Mouse (Mus musculus): ENCODE data around the gene Litaf.
"Not testable (repeated sequence)": the region's sequence is repeated elsewhere in the genome, so short reads cannot be mapped to it uniquely, and the experiment has no call there.

The Litaf gene

DNA sequence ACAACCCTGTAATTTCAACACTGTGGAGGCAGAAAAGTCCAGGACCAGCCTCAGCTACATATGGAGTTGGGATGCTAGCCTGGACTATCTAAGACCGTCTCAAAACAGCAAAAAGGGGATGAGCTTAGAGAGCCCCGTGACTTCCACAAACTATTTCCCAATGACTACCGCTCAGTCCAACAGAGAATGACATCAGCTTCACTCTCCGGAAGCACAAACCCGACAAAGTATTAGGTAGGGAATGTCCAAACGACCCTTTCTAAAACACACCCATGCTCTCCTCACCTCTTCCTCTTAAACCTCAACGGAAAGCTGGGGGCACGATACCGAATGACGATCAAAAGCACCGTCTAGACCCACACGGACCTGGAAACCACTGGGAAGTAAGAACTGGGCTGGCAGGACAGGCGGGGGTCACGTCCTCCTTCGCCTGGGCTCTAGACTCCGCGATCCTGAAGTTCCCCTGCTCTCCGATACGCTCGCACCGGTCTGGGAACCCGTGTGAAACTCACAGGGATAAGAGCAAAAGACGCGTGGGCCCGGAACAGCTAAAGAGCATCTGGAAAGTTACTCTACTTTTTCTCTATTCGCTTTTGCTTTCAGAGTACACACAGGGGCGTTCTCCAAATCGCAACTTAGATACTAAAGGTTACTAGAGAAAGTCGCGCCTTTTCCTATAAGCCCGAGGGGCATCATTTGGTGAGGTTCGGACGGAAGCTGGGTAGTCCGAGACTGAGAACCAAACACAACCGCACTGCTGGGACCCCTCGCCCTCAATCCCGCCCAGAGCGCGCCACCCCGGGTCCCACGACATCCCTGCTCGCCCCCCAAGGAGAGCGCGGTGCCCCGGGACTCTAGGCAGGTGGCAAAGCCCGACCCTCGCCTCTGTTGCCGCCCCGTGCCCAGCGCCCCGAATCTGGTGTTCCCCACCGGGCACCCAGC is 73.6 kb downstream of the Litaf start:
- peak; percentile 68 for DNase-seq (ENCODE audit: low read depth, low spot score)

GRCm38 (mm10) chr16:10991737-10992089 is 74.2 kb downstream of the Litaf start:
- no peak for DNase-seq (ENCODE audit: low read depth, low spot score)

DNA sequence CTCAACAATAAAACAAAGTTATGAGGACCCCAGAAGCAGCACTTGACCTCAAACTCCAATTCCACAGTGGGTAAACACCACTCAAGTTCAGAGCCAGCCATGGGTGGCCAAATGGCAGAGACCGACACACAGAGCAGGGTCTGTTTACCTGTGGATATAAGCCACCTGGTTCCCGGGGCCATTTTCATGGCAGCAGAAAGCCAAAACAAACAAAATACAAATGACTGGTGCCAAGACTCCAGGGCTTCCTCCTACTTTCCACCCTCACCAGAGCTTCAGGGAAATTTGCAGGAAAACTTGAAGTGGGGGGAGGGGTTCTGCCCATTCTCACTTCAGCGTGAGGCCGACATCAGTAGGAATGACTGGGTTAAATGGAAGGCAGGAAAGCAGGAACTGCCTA is 75.2 kb downstream of the Litaf start:
- DNase-seq (ENCODE audit: low read depth, low spot score), result no peak

DNA sequence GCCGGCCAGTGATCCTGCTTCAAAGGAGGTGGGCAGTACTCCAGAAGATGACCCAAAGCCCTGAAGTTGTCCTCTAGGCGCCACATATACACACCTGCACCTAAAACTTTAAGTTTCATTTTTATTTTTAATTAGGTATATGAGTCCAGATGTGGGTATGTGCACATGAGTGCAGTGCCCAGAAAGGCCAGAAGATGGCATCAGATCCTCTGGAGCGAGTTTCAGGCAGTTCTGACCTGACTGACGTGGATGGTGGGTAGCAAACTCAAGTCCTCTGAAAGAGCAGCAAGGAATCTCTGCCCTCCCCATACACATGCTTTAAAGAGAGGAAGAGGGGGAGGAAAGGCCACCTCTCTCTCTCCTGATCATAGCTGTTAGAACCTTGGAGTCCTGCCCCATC is 76.1 kb downstream of the Litaf start:
- DNase-seq (ENCODE audit: low read depth, low spot score), result no peak

GRCm38 (mm10) chr16:10989361-10989760 is 76.6 kb downstream of the Litaf start:
- no peak for DNase-seq (ENCODE audit: low read depth, low spot score)

DNA sequence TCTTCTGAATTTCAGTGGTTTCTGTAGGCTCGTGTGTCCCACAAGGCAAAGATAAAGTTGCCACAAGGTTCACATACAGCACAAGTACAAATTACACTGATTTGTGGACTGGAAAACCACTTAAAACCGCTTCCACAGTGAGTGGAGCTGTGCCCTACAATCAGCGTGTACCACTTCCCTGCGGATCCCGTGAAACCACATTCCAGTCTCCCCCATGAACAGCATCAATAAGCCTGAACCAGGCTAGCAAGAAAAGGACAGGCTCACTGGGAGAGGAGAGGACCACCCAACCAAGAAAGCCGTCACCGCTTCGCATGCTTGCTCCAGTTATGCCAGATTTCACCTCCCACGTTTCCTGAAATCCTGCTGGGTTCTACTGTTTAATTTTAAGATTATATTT is 77.7 kb downstream of the Litaf start:
- no peak for DNase-seq (ENCODE audit: low read depth, low spot score)

DNA sequence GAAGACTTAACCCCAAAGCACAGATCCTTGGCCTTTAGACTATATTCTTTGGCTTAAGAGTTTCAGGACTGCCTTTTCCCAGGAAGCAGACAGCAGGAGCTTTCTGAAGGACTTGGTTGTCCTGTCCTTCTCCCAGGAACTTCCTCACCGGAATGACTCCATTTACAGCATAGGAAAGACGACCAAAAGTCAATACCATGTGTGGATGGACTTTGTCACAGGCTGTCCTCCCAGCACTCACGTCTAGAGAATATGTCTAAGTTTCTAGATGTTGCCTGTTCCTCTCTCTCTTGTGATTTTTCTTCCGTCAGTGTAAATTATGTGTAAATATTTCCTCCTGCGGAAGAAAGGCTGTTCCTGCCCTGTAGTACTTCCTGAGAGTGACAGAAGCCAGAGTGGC is 81.4 kb downstream of the Litaf start:
- DNase-seq (ENCODE audit: low read depth, low spot score), result no peak

- DNase-seq (ENCODE audit: low read depth, low spot score), result no peak
These were observed 84.4 kb downstream of the Litaf start for GRCm38 (mm10) chr16:10981493-10982070.

DNA sequence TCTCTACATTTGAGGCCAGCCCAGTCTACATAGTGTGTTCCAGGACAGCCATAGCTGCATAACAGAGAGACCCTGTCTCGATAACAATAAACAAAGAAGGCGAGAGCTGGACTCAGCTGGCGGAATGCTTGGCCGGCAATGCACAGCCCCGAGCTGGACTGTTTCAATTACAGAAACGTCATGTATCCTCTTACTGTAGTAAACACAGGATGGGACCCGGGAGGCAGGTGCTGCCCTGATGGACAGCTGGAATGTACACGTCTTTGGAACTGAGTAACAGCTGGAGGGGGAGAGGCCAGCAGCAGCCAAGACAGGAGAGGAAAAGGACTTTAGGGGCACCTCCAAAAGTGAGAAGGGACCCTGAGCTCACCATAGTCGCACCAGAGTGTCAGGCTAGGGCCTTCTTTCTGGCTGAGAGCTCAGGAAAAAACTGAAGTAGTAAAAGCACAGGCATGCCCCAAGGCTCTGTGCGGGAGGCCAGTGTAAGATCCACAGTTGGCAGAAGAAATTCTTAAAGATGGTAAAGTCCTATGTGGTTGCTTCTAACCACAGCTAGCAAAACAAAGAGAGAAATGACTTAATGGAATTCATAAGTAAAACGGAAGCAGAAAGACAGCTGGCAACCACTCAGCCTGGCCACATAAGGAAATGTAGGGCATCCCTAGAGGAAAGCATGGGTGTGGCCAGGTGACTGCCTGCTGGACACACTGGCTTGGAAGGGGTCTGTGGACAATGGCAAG is 86.7 kb downstream of the Litaf start:
- DNase-seq (ENCODE audit: low read depth, low spot score), result peak; percentile 47

- no peak for DNase-seq (ENCODE audit: low read depth, low spot score)
These were observed 88.1 kb downstream of the Litaf start for GRCm38 (mm10) chr16:10977877-10978276.

DNA sequence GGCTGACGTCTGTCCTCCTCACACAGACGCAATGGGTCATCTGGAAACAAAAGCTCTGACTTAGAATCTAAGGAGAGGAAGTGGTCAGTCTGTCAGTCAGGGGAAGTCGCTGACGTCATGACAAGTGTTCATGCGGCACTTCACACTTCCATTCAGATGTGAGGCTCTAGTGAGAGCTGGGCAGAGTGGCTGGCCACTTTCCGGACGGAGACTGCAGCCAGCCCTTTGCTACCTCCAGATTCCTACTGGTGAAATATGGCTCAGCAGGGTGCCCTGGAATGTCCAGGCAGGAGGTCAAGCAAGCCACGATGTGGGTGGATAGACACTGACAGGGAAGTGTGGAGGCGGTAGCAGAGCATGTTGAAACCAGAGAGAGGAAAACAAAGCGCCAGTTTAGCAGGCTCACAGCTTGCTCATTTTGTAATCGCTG is 89.7 kb downstream of the Litaf start:
- DNase-seq (ENCODE audit: low read depth, low spot score), result peak; percentile 36

DNA sequence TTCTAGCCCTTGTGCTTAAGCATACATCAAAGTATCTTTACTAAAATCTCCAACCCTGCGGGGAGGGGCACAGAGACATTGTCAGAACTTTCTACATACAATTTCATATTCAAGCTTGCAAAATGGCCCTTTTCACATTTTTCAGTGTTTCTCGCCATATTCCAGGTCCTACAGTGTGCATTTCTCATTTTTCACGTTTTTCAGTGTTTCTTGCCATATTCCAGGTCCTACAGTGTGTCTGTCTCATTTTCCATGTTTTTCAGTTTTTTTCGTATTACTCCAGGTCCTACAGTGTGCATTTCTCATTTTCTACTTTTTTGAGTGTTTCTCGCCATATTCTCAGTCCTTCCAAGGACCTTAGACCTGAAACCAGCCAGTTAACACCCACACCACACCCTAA is 91.0 kb downstream of the Litaf start:
- DNase-seq (ENCODE audit: low read depth, low spot score), result peak; percentile 41

GRCm38 (mm10) chr16:10974037-10974446 is 91.9 kb downstream of the Litaf start:
- DNase-seq (ENCODE audit: low read depth, low spot score), result peak; percentile 13

DNA sequence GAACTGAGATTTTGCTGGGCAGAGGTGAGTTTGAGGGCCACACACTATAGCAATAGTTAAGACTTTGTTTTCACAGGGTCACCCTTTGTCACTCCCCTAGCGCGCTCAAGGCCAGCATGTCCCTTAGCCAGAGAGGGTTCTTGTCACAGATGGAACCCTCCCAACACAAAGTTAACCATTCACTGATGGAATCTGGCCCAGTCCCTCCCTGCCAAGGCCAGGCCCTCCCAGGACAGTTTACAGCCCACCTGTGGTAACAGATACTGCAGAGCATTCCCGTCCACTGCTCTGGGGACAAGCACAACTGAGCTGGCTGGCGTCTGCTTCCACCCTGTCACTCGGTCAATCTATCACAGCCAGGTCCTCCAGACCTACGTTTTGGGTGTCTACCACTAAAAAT is 93.7 kb downstream of the Litaf start:
- DNase-seq (ENCODE audit: low read depth, low spot score), result no peak

DNA sequence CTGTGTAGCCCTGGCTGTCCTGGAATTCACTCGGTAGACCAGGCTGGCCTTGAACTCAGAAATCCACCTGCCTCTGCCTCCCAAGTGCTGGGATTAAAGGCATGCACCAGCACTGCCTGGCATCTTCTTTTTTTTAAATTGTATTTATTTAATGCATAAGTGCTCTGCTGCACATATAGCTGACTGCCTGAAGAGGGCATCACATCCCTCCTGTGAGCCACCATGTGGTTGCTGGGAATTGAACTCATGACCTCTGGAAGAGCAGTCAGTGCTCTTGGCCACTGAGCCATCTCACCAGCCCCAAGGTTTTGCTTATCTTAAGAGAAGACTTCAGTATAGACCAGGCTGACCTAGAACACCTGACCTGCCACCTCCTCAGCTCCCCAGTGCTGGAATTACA is 96.0 kb downstream of the Litaf start:
- DNase-seq (ENCODE audit: low read depth, low spot score), result not testable (repeated sequence)

- no peak for DNase-seq (ENCODE audit: low read depth, low spot score)
These were observed 96.6 kb downstream of the Litaf start for GRCm38 (mm10) chr16:10969342-10969741.

GRCm38 (mm10) chr16:10968299-10968698 is 97.7 kb downstream of the Litaf start:
- DNase-seq (ENCODE audit: low read depth, low spot score), result no peak

DNA sequence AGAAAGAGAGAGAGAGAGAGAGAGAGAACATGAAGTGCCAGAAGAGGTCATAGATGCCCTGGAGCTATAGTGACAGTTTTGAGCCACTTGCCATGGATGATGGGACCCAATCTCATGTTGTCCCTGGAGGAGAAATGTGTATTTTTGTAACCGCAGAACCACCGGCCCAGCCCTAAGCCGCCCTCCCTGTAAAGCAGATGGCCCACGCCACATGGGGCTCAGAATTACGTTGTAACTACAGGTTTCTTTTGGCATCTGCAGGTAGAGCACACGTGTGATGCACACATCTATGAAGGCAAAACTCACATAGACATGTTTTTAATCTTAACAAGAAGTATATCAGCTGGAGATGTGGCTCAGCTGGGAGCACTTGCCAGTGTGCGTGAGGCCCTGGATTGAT is 98.2 kb downstream of the Litaf start:
- no peak for DNase-seq (ENCODE audit: low read depth, low spot score)

- no peak for DNase-seq (ENCODE audit: low read depth, low spot score)
These were observed 98.9 kb downstream of the Litaf start for GRCm38 (mm10) chr16:10967013-10967412.

GRCm38 (mm10) chr16:10965034-10965433 is 100.9 kb downstream of the Litaf start:
- no peak for DNase-seq (ENCODE audit: low read depth, low spot score)

DNA sequence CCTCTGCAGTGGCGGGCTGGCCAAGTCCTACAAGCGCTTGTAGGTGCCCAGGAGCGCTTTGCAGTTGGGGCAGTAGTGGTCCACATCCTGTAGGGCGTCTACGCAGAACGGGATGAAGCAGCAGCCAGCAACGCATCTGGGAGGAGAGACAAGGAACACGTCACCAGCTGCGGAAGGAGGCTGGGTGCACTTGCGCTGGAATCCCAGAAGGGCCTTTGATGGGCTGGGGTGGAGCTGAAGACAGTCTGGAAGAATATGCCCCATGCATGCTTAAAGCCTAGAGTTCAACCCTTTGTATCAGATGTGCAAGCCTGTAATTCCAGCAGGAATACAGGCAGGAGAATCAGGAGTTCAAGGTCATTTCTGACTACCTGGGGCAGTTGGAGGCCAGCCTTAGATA is 105.0 kb downstream of the Litaf start:
- DNase-seq (ENCODE audit: low read depth, low spot score), result no peak

GRCm38 (mm10) chr16:10958763-10959440 is 107.1 kb downstream of the Litaf start:
- DNase-seq (ENCODE audit: low read depth, low spot score), result no peak
